Mouse (Mus musculus): ENCODE measurements at regions not wholly inside any gene's neighbourhood (a gene's known extent, or its start where the extent isn't known, plus 50 kb on each side); places are given as distances from the start of the nearest gene placed in this dataset.
"Not testable (repeated sequence)": the region's sequence is repeated elsewhere in the genome, so short reads cannot be mapped to it uniquely, and the experiment has no call there.

DNA sequence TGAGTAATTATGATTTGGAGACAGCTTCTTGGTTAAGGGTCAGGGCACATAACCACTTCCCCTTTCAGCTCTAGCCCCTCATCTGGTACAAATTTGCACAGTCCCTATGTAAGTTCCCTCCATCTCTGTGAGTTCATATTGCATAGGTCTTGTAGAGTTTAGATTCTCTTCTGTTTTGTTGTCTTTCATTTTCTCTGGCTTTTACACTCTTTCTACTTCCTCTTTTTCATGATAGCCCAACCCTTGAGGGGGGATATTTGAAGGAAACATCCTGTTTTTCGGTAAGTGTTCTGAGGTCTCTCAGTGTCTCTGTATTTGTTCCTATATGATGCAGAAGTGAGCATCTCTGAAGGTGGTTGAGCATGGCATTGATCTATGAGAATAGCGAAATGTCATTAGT is 515.7 kb upstream of the Stxbp6 start:
- no peak for DNase-seq

DNA sequence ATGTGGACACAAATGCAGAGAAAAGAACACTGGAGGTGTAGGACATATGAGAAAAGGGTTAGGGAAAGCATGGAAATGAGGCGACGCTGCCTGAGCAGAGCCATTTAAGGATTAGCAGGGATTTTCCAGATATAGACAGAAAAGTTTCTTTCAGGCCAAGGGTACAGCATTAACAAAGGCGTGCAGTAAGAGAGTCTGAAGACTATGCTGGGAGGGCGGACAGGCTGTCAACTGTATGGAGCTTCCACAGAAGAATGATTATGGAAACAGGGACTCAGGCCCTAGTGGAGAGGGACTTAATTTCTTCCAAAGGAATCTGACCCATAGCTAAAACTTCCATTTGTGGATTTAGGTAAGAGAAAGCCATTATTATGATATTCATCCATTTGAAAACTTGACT is 511.3 kb upstream of the Stxbp6 start:
- no peak for DNase-seq

- DNase-seq: peak; percentile 2
Observed at GRCm38 (mm10) chr12:45563325-45564030, 489.0 kb upstream of the Stxbp6 start.

- DNase-seq: no peak
Observed at GRCm38 (mm10) chr12:45562637-45563220, 488.2 kb upstream of the Stxbp6 start.

DNA sequence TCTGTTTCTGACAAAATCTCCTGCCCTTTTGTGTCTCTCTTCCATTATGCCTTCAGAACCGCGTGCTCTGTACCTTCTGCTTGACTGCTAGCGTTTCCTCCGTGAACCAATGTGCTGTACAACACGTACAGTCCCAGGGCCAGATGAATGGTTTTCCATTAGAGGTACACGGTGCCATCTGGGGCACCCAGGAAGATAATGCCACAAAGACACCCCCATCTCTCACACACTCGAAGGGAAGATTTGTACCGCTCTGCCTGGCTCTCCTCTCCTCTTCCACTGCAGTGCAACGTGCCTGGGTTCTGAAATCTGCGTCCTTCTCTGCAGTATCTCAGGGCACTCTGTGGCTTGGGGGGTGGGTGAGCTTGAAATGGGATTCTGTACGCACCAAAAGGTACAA is 487.4 kb upstream of the Stxbp6 start:
- DNase-seq: no peak

DNA sequence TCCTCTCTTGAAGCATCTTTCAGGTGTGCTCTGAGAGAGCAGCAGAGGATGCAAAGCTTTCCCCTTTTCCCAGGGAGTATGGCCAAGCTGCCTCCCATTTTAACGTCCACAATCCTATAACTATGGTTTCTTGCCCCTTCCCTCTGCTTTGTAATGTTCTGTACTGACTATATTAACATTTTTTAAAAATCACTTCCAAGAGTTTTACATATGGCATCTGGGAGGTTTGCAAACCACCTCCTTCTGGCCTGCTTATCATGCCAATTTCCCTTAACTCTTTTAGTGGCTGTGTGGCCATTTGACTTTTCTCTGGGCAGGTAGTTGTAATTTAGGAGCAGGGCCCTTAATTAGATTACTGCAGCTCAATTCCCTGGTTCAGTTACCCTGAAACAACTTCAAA is 486.9 kb upstream of the Stxbp6 start:
- no peak for DNase-seq

GRCm38 (mm10) chr12:45549906-45550305 is 475.4 kb upstream of the Stxbp6 start:
- not testable (repeated sequence) for DNase-seq

GRCm38 (mm10) chr12:45519554-45519953 is 445.0 kb upstream of the Stxbp6 start:
- DNase-seq: no peak

- no peak for DNase-seq
Observed at GRCm38 (mm10) chr12:45514459-45514858, 439.9 kb upstream of the Stxbp6 start.

- DNase-seq: no peak
Observed at GRCm38 (mm10) chr12:45507400-45507982, 433.0 kb upstream of the Stxbp6 start.

GRCm38 (mm10) chr12:45499834-45500233 is 425.3 kb upstream of the Stxbp6 start:
- DNase-seq: no peak

GRCm38 (mm10) chr12:45498230-45498629 is 423.7 kb upstream of the Stxbp6 start:
- no peak for DNase-seq

DNA sequence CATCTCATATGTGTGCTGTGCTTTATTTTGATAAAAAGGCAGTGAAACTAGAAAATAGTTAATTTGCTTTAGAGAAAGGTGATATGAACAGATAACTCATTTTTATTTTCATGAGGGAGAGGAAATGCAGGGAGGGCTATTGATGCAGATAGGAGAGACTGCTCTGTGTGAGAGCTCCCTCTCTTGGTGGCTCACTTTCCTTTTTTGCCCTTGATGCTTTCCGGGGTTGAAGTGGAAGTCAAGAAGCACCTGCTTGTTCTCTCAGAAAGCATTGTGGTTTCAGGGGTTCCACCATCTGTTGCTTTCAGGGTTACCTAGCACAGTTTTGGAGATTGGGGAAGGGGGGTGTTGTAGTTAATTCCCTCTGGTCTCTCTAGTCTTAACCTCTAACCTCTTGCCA is 414.5 kb upstream of the Stxbp6 start:
- DNase-seq: no peak

DNA sequence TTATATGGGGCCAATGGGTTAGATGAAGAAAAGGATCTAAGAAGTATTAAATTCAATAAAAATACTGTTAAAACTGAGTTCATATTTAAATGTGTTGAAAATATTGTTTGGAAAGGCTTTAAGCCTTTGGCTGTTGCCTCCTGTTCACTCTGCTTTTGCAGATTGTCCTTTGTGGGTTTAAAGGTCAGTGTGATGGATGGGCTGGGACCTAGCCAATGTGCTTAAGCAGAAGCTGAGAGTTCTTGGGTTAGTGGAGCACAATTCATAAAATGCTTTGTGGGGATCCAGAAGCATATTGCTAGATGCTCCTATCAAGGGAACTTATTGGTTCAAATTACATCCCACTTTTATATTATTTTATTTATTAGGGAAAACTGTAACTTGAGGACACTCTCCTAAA is 402.4 kb upstream of the Stxbp6 start:
- DNase-seq: peak; percentile 10

GRCm38 (mm10) chr12:45468093-45468492 is 393.6 kb upstream of the Stxbp6 start:
- no peak for DNase-seq

- DNase-seq: peak; percentile 19
Observed at GRCm38 (mm10) chr12:45467058-45467457, 392.5 kb upstream of the Stxbp6 start.

DNA sequence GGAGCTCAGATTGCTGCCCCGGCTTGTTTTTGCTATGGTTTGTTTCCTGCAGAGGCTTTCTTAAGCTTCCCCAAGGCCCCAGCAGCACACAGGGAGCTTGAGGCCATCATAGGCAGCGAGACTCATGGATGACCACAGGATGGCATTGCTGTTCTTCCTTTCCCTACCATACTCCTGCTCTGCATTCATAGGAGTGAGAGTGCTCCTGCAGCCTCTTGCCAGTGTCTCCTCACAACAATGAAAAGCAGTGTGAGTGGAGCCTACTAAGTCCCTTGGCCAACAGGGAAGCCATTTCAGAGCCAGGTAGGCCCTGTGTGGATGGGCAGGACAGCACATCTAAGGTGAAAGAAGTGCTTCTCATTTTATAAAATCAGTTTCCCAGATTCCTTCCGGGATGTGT is 391.6 kb upstream of the Stxbp6 start:
- peak; percentile 17 for DNase-seq

GRCm38 (mm10) chr12:45464952-45465351 is 390.4 kb upstream of the Stxbp6 start:
- DNase-seq: no peak

DNA sequence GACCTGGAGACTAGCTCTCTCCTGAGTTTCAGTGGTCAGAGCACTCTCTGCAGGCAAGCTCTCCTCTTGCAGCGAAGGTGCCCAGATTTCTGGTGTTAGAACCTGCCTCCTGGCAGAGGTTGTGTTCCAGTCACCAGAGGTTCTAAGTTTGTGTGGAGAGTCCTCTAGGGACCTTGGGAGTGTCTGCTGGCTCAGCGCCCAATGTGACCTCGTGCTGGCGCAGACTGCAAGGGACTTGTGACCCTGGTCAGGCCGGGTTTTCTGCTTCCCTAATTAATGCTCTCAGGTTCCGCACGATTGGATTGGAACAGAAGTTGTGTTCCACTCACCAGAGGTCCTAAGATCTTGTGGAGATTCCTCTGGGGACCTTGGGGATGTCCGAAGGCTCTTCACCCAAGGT is 384.2 kb upstream of the Stxbp6 start:
- DNase-seq: peak; percentile 60

DNA sequence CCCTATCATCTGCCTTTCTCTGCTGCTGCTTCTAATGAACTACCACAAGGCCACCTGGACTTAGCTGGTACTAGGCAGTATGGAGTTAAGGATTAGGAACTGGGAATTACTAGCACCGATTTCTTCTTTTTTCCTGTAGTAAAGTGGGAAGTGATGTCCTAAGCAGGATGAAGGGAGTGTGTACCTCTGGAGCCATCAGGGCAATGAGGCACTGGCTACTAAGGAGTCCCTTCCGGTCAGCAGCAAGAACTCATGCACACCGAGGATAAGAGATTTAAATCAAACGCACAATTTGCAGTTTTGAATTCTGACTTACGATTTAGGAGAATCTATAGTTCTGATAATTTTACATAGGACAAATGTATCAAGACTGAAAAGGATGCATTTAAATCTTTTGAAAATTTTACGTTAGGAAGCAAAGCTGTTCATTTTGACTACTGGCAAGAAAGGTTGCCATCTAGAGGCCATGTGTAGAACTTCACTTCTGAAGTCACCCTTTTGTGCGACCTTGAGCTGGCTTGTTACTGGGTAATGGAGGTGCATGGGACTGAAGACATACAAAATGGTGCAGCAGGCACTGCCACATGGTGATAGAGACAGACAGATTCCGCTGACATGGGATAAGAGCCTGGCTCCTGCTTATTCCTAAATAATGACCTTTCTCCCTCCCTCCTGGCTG is 369.1 kb upstream of the Stxbp6 start:
- DNase-seq: peak; percentile 55

- peak; percentile 8 for DNase-seq
Observed at GRCm38 (mm10) chr12:45442474-45442873, 368.0 kb upstream of the Stxbp6 start.

DNA sequence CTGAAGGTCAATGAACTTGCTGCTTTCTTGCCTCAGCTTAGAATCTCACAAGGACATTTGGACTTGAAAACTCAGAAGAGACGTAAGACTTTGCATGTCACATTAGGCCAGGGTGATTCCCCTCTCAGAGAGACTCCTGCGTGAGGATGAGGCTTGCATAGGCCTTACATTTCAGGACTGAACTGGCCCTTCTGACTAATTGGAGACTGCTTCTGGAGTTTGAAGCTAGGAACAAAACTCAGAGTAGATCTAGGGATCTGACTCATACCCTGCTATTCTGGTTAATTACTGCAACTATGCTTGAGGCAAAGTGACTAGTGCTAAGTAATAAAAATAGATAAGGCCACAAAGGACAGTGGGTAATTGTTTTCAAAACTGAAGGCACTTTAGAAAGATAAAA is 365.2 kb upstream of the Stxbp6 start:
- DNase-seq: no peak

DNA sequence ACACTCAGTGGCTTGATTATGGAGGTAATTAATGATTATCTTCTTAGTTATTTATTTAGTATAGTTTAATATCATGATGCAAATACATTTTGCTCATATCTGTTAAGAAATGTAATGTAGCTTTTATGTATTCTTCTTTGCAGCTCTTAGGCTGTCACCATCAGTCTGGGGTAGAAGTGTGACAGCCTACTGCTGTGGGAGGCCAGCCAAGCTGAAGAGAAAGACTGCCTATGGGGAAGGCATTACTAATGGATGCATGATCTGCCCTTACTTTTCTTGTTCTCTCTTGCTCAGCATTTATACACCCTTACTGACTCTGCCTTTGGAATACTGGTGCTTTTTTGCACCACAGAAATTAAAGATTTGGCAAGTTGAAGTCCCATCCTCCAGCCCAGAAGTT is 362.8 kb upstream of the Stxbp6 start:
- DNase-seq: no peak

DNA sequence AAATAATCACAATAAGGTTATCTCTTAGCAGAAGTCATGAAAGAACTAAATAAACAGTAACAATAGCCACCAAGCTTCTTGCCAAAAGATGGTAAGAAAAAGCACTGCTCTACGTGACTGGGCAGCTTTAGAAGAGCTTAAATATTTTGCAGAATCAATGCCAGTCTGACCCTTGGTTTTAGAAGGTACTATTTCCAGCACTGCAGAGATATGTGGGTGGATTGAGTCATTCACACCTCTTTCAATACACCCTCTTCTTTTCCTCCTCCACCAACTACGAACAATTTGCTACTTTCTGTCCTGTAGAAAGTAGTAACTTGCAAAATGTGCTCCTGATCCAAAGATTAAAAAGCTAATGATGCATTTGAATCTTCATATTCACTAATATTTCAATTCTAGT is 324.9 kb upstream of the Stxbp6 start:
- DNase-seq: no peak

Data from kidney, postnatal 14 days (tissue).